Mouse (Mus musculus) fat pad, adult 2 months (tissue): Measurements from ENCODE around the gene Bcl2a1d.
"Not testable (repeated sequence)": the region's sequence is repeated elsewhere in the genome, so short reads cannot be mapped to it uniquely, and the experiment has no call there.

Source experiments
- DNase-seq: peaks from one replicate; pipeline ENCODE4 v3.0.0-alpha.2; 2011; ENCODE audit warnings: low read depth, low spot score; ENCODE audit errors: extremely low read depth

Gene Bcl2a1d

DNA sequence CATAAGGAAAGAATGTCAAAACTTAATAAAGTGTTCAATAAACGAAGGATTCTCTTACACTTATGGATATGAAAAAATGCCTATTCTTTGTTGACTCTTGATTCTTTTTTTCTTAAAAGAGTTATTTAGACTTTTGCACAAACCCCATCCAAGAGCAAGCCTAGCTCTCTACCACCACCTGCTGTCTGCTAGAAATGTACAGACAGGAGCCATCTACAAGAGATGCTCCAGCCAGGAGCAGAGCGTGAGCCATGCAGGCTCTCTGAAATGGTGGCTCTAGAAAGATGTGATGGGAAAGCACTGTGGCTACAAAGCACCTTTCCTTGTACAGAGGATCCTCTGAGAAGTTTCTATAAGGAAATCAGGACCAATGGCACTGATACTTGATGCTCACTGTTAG lies 33.0 kb downstream of the Bcl2a1d start:
- DNase-seq = not testable (repeated sequence)

DNA sequence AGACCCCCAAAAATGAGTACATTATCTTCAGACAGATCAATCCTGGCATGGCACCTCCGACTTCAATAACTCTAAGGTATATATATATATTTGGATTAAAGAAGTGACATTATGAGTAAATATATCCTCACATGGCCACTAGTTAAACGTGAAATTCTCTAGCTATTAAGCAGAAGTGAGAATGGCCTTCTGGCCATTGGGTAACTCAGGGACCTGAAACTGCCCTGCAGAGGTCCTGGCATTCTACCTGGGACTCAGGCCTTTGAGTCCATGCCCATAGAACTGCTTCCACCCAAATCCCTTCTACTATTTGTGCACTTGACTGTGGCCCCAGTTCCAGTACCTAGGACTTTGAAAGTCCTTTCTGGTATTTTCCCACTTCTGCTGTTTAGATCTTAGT lies 40.4 kb downstream of the Bcl2a1d start:
- not testable (repeated sequence) for DNase-seq

DNA sequence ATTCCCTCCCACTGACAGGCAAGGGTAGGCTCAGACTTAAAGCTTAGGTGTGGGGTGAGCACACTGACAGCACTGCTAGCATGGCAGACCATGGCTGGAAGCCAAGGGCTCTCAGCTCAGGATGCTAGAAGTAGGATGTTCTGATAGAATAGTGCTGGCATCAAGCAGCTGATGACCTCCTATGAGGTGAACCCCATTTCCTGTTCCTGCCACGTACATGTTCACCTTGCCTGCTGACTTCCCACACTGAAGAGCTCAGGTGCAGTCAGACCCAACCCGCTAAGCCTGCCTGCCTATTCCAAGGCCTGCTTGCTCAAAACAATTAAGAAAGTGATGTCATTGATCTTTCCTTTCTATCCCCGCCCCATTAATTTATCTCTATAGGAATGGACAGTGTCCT lies 42.3 kb downstream of the Bcl2a1d start:
- not testable (repeated sequence) for DNase-seq

- DNase-seq = not testable (repeated sequence)
Measured at GRCm38 (mm10) chr9:88686719-88687118, 45.0 kb downstream of the Bcl2a1d start.
